ENCODE assay signal across 27 mouse cellular contexts in genomic region chr12:72291266-72291665, GRCm38 (mm10).
A peak's percentile ranks its signal among the peaks of the same experiment; 100 is the strongest.
DNase-seq lines count a peak whose midpoint lies in the region; ATAC-seq and TF ChIP-seq lines count a peak whose summit lies in the region.
"Had no signal": no experiment of that assay in that cellular context is flagged by ENCODE, and none has a peak within 500 bp of the region (broad histone marks: within the 10 kb centered on the region; RNA-seq: fewer than 3 reads in every experiment).

No protein-coding gene starts in this region.

- ATAC-seq in forebrain, postnatal 0 days: no peak
- no peak for ATAC-seq in forebrain, embryonic 14.5 days
- ATAC-seq in midbrain, postnatal 0 days (ENCODE audit: low FRiP score): no peak
- ATAC-seq in midbrain, embryonic 16.5 days: no peak
- no peak for ATAC-seq in megakaryocyte-erythroid progenitor cell, adult 5-6 weeks (replicated peaks; ENCODE audit: low FRiP score, low TSS enrichment, poor library complexity, severe bottlenecking)
- ATAC-seq: activated CD4-positive, CD25-positive, alpha-beta regulatory T cell, adult 4 months; forebrain, embryonic 15.5 days; Patski had no signal

- no peak for DNase-seq in forebrain, postnatal 0 days
- DNase-seq in forebrain, embryonic 14.5 days (ENCODE audit: low spot score): no peak
- no peak for DNase-seq in layer of hippocampus, adult 2 months (ENCODE audit: low spot score in 2 of 2)
- no peak for DNase-seq in layer of hippocampus, adult 9-10 months (ENCODE audit: low spot score)
- DNase-seq in midbrain, postnatal 0 days (ENCODE audit: low spot score): peak; percentile 50
- peak; percentile 43 for DNase-seq in brain, adult 2 months (ENCODE audit: low read depth, low spot score)
- DNase-seq: adrenal gland, adult 8-10 months; adrenal gland, postnatal 14 days; adrenal gland, postnatal 36 days; cerebellum, adult 11 months; cerebellum, adult 18-20 months; cerebellum, adult 8-10 months; cerebellum, adult 9-11 months; cerebellum, postnatal 14 days; cerebellum, postnatal 36 days; embryo, embryonic 11 days had no signal

- H3K27me3 ChIP-seq in forebrain, postnatal 0 days (ENCODE audit: insufficient read depth, low read length): no peaks in the 10 kb centered on the region
- no peaks in the 10 kb centered on the region for H3K27me3 ChIP-seq in forebrain, embryonic 14.5 days (replicated peaks; ENCODE audit: control insufficient read depth, insufficient read depth, low read length)
- no peaks in the 10 kb centered on the region for H3K27me3 ChIP-seq in midbrain, postnatal 0 days (ENCODE audit: insufficient read depth, low read length)
- H3K27me3 ChIP-seq in midbrain, embryonic 16.5 days (ENCODE audit: control insufficient read depth, insufficient read depth, low read depth, low read length): no peaks in the 10 kb centered on the region
- H3K27me3 ChIP-seq: embryonic facial prominence, embryonic 13.5 days; embryonic facial prominence, embryonic 15.5 days; forebrain, embryonic 12.5 days; forebrain, embryonic 15.5 days; Patski had no signal

- no peak overlapping the region for H3K4me2 ChIP-seq in forebrain, postnatal 0 days (ENCODE audit: low read depth)
- no peak overlapping the region for H3K4me2 ChIP-seq in forebrain, embryonic 14.5 days (ENCODE audit: low read length)
- no peak overlapping the region for H3K4me2 ChIP-seq in midbrain, postnatal 0 days (ENCODE audit: low read depth, low read length, poor library complexity, severe bottlenecking)
- H3K4me2 ChIP-seq in midbrain, embryonic 16.5 days (ENCODE audit: low read length): no peak overlapping the region
- H3K4me2 ChIP-seq: embryonic facial prominence, embryonic 13.5 days; embryonic facial prominence, embryonic 15.5 days; forebrain, embryonic 12.5 days; forebrain, embryonic 15.5 days had no signal

- H3K9ac ChIP-seq in forebrain, postnatal 0 days: no peak overlapping the region
- no peak overlapping the region for H3K9ac ChIP-seq in forebrain, embryonic 14.5 days (ENCODE audit: low read length)
- no peak overlapping the region for H3K9ac ChIP-seq in midbrain, postnatal 0 days (replicated peaks; ENCODE audit: low read length, poor library complexity, severe bottlenecking)
- no peak overlapping the region for H3K9ac ChIP-seq in midbrain, embryonic 16.5 days (ENCODE audit: low read depth, low read length)
- H3K9ac ChIP-seq: embryonic facial prominence, embryonic 13.5 days; embryonic facial prominence, embryonic 15.5 days; forebrain, embryonic 12.5 days; forebrain, embryonic 15.5 days had no signal

- H3K9me3 ChIP-seq in forebrain, postnatal 0 days (ENCODE audit: low read length): no peaks in the 10 kb centered on the region
- no peaks in the 10 kb centered on the region for H3K9me3 ChIP-seq in forebrain, embryonic 14.5 days (replicated peaks; ENCODE audit: control insufficient read depth, low read length)
- H3K9me3 ChIP-seq in midbrain, postnatal 0 days (ENCODE audit: low read length): no peaks in the 10 kb centered on the region
- H3K9me3 ChIP-seq in midbrain, embryonic 16.5 days (replicated peaks; ENCODE audit: control insufficient read depth, low read length, poor library complexity, severe bottlenecking): no peaks in the 10 kb centered on the region
- H3K9me3 ChIP-seq: embryonic facial prominence, embryonic 15.5 days; forebrain, embryonic 15.5 days; G1E had no signal

- 76% methylated on average over 4 of the region's 4 CpGs for WGBS in forebrain, postnatal 0 days
- WGBS in forebrain, embryonic 14.5 days: 92% methylated on average over 4 of the region's 4 CpGs
- 89% methylated on average over 4 of the region's 4 CpGs for WGBS in midbrain, postnatal 0 days
- WGBS in midbrain, embryonic 16.5 days: 88% methylated on average over 4 of the region's 4 CpGs

- H3K4me1 ChIP-seq in forebrain, postnatal 0 days (ENCODE audit: insufficient read depth): no peaks in the 10 kb centered on the region
- no peaks in the 10 kb centered on the region for H3K4me1 ChIP-seq in forebrain, embryonic 14.5 days (ENCODE audit: control insufficient read depth, insufficient read depth, low read length)
- H3K4me1 ChIP-seq in midbrain, postnatal 0 days (ENCODE audit: insufficient read depth, low read length): no peaks in the 10 kb centered on the region
- no peaks in the 10 kb centered on the region for H3K4me1 ChIP-seq in midbrain, embryonic 16.5 days (ENCODE audit: control insufficient read depth, insufficient read depth, low read length)
- H3K4me1 ChIP-seq: embryonic facial prominence, embryonic 13.5 days; embryonic facial prominence, embryonic 15.5 days; forebrain, embryonic 10.5 days; forebrain, embryonic 12.5 days had no signal

- peak; percentile 51 for TF ChIP-seq CTCF in forebrain, postnatal 0 days (IDR thresholded peaks at IDR 0.05; ENCODE audit: low read depth)
- peak; percentile 41; the same call in 1 of the 2 replicates for TF ChIP-seq CTCF in layer of hippocampus, adult 2 months (conservative IDR thresholded peaks at IDR 0.05)
- TF ChIP-seq CTCF in midbrain, postnatal 0 days (IDR thresholded peaks at IDR 0.05): peak; percentile 68

- no peak overlapping the region for H3K27ac ChIP-seq in forebrain, postnatal 0 days (ENCODE audit: low read depth, low read length)
- no peak overlapping the region for H3K27ac ChIP-seq in forebrain, embryonic 14.5 days (ENCODE audit: low read depth, low read length)
- no peak overlapping the region for H3K27ac ChIP-seq in layer of hippocampus, adult 2 months
- H3K27ac ChIP-seq in midbrain, postnatal 0 days (ENCODE audit: low read depth, low read length): no peak overlapping the region
- H3K27ac ChIP-seq in midbrain, embryonic 16.5 days (ENCODE audit: low read length): no peak overlapping the region
- H3K27ac ChIP-seq: embryonic facial prominence, embryonic 13.5 days; embryonic facial prominence, embryonic 15.5 days; forebrain, embryonic 10.5 days; forebrain, embryonic 12.5 days; forebrain, embryonic 15.5 days had no signal

- H3K4me3 ChIP-seq in forebrain, postnatal 0 days (ENCODE audit: low read depth, low read length): no peak overlapping the region
- no peak overlapping the region for H3K4me3 ChIP-seq in forebrain, embryonic 14.5 days (ENCODE audit: low read depth, low read length)
- no peak overlapping the region for H3K4me3 ChIP-seq in layer of hippocampus, adult 2 months
- no peak overlapping the region for H3K4me3 ChIP-seq in midbrain, postnatal 0 days (ENCODE audit: low read depth, low read length)
- H3K4me3 ChIP-seq in midbrain, embryonic 16.5 days (ENCODE audit: low read depth, low read length): no peak overlapping the region
- H3K4me3 ChIP-seq: embryonic facial prominence, embryonic 13.5 days; embryonic facial prominence, embryonic 15.5 days; erythroblast, embryonic 14.5 days; forebrain, embryonic 10.5 days; forebrain, embryonic 12.5 days; forebrain, embryonic 15.5 days had no signal

- H3K36me3 ChIP-seq in forebrain, postnatal 0 days (ENCODE audit: insufficient read depth): no peaks in the 10 kb centered on the region
- H3K36me3 ChIP-seq in forebrain, embryonic 14.5 days (ENCODE audit: control insufficient read depth, insufficient read depth, low read length): no peaks in the 10 kb centered on the region
- no peaks in the 10 kb centered on the region for H3K36me3 ChIP-seq in midbrain, postnatal 0 days (ENCODE audit: insufficient read depth, low read length)
- H3K36me3 ChIP-seq in midbrain, embryonic 16.5 days (ENCODE audit: control insufficient read depth, insufficient read depth, low read length): no peaks in the 10 kb centered on the region
- H3K36me3 ChIP-seq: embryonic facial prominence, embryonic 13.5 days; embryonic facial prominence, embryonic 15.5 days; forebrain, embryonic 10.5 days; forebrain, embryonic 12.5 days; forebrain, embryonic 15.5 days; G1E had no signal

Comparison
In these comparisons a context has a peak if more than half of its experiments do, and no peak if none do; other contexts are left out.
1. DNase-seq: peak in midbrain, postnatal 0 days (single experiment) and brain, adult 2 months (single experiment); none in forebrain, postnatal 0 days (single experiment), forebrain, embryonic 14.5 days (single experiment), layer of hippocampus, adult 2 months (0 of 2) and layer of hippocampus, adult 9-10 months (single experiment).
2. Peak in every context shown above with its lines, with median percentiles within 50 percentile points of each other: CTCF ChIP-seq.